Mouse (Mus musculus) testis, adult 2 months (tissue): ENCODE results near the gene Actr3. TPM values are rescaled to one million over a fixed set of nuclear protein-coding genes. Genes with fewer than 3 reads are reported as not detected.

Experiments used
- H3K27ac ChIP-seq: fragments of 200-500 bp; 2 replicates; pipeline ENCODE4 v1.5.1; 2012; ENCODE audit warnings: low read depth, low read length; ENCODE audit not compliant: control insufficient read depth, insufficient read depth
- H3K27me3 ChIP-seq: fragments of 200-500 bp; 2 replicates; pipeline ENCODE4 v1.6.1; 2012; ENCODE audit warnings: mild to moderate bottlenecking, low read length, moderate library complexity; ENCODE audit not compliant: control insufficient read depth, insufficient read depth
- H3K36me3 ChIP-seq: fragments of 200-500 bp; 2 replicates; pipeline ENCODE4 v1.6.1; 2012; ENCODE audit warnings: mild to moderate bottlenecking, low read length; ENCODE audit not compliant: control insufficient read depth, insufficient read depth
- H3K4me1 ChIP-seq: fragments of 200-500 bp; 2 replicates; pipeline ENCODE4 v1.6.1; 2012; ENCODE audit warnings: low read length; ENCODE audit not compliant: control insufficient read depth, insufficient read depth
- H3K4me3 ChIP-seq: fragments of 200-500 bp; 2 replicates; pipeline ENCODE4 v1.5.1; 2012; ENCODE audit warnings: low read depth, mild to moderate bottlenecking, low read length, moderate library complexity, mixed read lengths; ENCODE audit not compliant: control insufficient read depth
- CTCF ChIP-seq: fragments of 200-500 bp; IDR thresholded peaks from 2 replicates; pipeline ENCODE4 v1.5.1; 2012; ENCODE audit warnings: low read depth, mild to moderate bottlenecking, inconsistent platforms, low read length, moderate library complexity; ENCODE audit not compliant: control insufficient read depth, insufficient read depth, insufficient replicate concordance
- POLR2A ChIP-seq: fragments of 200-500 bp; IDR thresholded peaks from 2 replicates; pipeline ENCODE4 v1.6.1; 2012; ENCODE audit warnings: low read depth, mild to moderate bottlenecking, inconsistent platforms, low read length, moderate library complexity; ENCODE audit not compliant: control insufficient read depth
- polyA plus RNA-seq: library from polyadenylated mRNA; depleted of rRNA; stranded (reverse); fragments of >200 nt; gene quantifications from 2 replicates; pipeline ENCODE4 v1.2.3, GENCODE M21; 2012; rRNA removed

Actr3 gene
- polyA plus RNA-seq, 1 experiment, result 13.3 TPM

DNA sequence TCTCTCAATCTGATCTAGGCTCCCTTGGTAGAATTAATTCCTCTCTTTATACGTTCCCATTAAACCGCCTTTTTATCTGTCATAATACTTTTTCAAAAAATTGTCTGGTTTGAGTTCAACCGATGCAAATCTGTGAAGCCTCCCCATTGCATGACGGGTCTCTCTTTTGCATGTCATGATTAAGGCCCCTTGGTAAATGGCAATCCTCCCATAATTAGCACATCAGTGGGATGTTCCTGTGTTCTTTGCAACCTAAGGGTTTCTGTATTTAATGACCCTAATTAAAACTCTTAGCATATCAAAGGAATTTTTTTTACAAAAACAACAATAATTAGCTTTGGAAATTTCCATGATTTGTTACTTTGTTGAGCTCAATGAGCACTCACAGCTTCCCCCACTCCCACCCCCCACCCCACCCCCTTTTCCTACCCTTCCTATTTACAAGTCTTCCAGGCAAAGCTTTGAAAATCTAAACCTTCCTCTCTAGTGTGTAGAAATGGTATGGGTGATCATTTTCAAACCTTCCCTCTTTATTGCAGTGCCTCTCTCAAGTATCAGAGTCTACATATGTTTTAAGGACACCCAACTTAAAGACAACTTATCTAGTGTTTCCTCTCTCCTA, 84.0 kb downstream of the Actr3 start:
- TF ChIP-seq POLR2A (no peak), CTCF (no peak)
- no peaks in the 10 kb centered on the region for H3K4me1 ChIP-seq
- H3K27ac ChIP-seq, result no peak overlapping the region
- no peaks in the 10 kb centered on the region for H3K27me3 ChIP-seq
- no peak overlapping the region for H3K4me3 ChIP-seq
- no peaks in the 10 kb centered on the region for H3K36me3 ChIP-seq

DNA sequence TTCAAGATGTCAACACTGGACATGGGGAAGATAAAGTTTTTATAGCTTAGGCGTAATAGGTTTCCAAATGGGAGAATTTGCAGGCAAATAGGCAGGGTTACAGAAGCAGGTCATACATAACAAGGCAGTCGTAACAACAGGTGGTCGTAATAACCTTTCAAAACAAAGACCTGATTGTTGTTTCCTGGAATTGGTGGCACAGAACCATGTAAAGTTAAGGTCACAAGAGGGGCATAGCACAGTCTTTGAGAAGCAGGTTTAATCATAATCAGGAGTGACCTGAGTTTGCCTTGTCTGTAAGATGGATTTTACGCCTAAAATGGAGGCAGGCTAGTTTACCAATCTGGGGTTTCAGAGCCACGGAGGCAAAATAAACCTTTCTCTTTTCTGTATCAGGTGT, 84.7 kb downstream of the Actr3 start:
- no peak overlapping the region for H3K27ac ChIP-seq
- H3K4me1 ChIP-seq, result no peaks in the 10 kb centered on the region
- H3K27me3 ChIP-seq, result no peaks in the 10 kb centered on the region
- no peak for TF ChIP-seq CTCF
- TF ChIP-seq POLR2A, result no peak
- no peak overlapping the region for H3K4me3 ChIP-seq
- H3K36me3 ChIP-seq, result no peaks in the 10 kb centered on the region

DNA sequence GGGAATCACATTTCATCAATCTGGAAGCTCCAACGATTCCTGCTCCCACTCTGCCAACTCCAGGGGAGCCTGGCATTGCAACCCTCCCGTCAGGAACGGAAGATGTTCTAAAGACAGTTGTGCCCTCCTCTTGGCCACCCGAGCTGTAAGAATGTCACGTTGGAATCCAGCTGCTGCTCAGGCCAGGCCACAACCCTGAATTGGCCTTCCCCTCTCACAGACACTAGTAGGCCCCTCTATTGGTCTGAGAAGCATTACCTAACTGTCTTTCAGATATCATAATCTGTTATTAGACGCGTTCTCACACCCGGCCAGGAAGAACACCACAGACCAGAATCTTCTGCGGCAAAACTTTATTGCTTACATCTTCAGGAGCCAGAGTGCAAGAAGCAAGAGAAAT, 89.7 kb downstream of the Actr3 start:
- H3K4me1 ChIP-seq, result no peaks in the 10 kb centered on the region
- no peak overlapping the region for H3K27ac ChIP-seq
- H3K27me3 ChIP-seq, result no peaks in the 10 kb centered on the region
- H3K36me3 ChIP-seq, result no peaks in the 10 kb centered on the region
- H3K4me3 ChIP-seq, result no peak overlapping the region
- TF ChIP-seq CTCF (no peak), POLR2A (no peak)

DNA sequence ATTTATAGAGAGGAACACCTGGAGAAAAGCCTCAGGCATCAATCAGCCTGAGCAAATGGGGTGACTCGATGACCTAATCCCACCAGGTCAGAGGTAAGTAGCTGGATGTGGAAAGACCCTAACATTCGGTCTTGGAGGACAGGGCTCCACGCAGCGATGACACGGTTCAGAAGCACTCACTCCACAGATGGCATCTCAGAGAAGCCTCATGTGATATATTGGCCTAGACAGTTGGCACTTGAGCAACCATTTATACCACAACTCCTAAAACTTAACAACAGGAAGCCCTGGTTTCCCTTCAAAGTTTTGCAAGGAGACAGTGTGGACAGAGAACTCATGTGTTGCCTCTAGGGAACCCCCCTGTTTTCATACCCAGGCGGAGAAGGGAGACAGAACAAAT, 90.1 kb downstream of the Actr3 start:
- Histone ChIP-seq H3K27ac (no peak overlapping the region), H3K4me1 (no peaks in the 10 kb centered on the region), H3K4me3 (no peak overlapping the region), H3K27me3 (no peaks in the 10 kb centered on the region), H3K36me3 (no peaks in the 10 kb centered on the region)
- TF ChIP-seq CTCF (no peak), POLR2A (no peak)

DNA sequence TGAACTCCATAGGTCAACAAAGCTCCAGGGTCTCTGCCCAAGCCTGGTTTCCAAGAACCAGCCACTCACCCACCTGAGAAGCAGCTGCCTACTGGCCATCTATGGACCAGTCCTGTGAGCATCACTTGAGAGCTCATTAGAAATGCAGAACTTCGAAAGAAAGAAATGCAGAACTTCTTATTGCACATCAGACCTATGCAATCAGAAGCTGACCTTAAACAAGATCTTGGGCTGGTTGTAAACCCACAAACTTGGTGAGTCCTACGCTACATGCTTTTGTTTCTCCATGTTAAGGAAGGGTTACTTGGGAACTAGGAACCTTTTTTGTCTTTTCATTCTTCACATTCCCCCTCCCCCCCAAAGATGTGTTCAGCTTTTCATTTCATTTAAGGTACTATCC, 92.4 kb downstream of the Actr3 start:
- Histone ChIP-seq H3K27ac (no peak overlapping the region), H3K4me3 (no peak overlapping the region)

More for the DNA sequence above, 92.4 kb downstream of the Actr3 start:
- no peaks in the 10 kb centered on the region for H3K27me3 ChIP-seq
- H3K4me1 ChIP-seq, result no peaks in the 10 kb centered on the region
- H3K36me3 ChIP-seq, result no peaks in the 10 kb centered on the region
- TF ChIP-seq POLR2A (no peak), CTCF (no peak)

Other genes starting within 250 kb of the Actr3 start
- gene Slc35f5, start 124.9 kb upstream of the Actr3 start, polyA plus RNA-seq, result 12.7 and 19.4 TPM in 2 replicates
- 12.9 and 18.8 TPM in 2 replicates for gene Gpr39, start 241.3 kb upstream of the Actr3 start, polyA plus RNA-seq